Mouse (Mus musculus) thymus, adult 18-20 months (tissue): Measurements from ENCODE around the gene Kif9.
A peak's percentile ranks its signal among the peaks of the same experiment; 100 is the strongest.

Experiments used
- DNase-seq, 2 experiments: peaks; one replicate each; pipeline ENCODE4 v3.0.0; 2022; ENCODE audit warnings: mixed read lengths in 2 of 2

The Kif9 gene

GRCm38 (mm10) chr9:110529002-110529737, 52.4 kb downstream of the Kif9 start:
- DNase-seq, result no peak

- no peak for DNase-seq
Observed at GRCm38 (mm10) chr9:110530650-110531049, 53.9 kb downstream of the Kif9 start.

GRCm38 (mm10) chr9:110531151-110531791, 54.5 kb downstream of the Kif9 start:
- no peak for DNase-seq

GRCm38 (mm10) chr9:110531914-110532489, 55.2 kb downstream of the Kif9 start:
- DNase-seq, result peak; percentile 93 to 95

- DNase-seq, result peak; percentile 49 to 61
Observed at GRCm38 (mm10) chr9:110532538-110533291, 56.0 kb downstream of the Kif9 start, which contains the start of gene Setd2. Setd2 (plus strand) TSS chr9:110532597.

GRCm38 (mm10) chr9:110533645-110534044, 56.9 kb downstream of the Kif9 start:
- DNase-seq, result no peak

- no peak for DNase-seq
Observed at GRCm38 (mm10) chr9:110535114-110535513, 58.4 kb downstream of the Kif9 start.

- no peak for DNase-seq
Observed at GRCm38 (mm10) chr9:110536636-110537035, 59.9 kb downstream of the Kif9 start.

- no peak for DNase-seq
Observed at GRCm38 (mm10) chr9:110538511-110538910, 61.8 kb downstream of the Kif9 start.

- DNase-seq, result no peak
Observed at GRCm38 (mm10) chr9:110541988-110542387, 65.2 kb downstream of the Kif9 start.

- DNase-seq, result no peak
Observed at GRCm38 (mm10) chr9:110548261-110548660, 71.5 kb downstream of the Kif9 start.

- no peak for DNase-seq
Observed at GRCm38 (mm10) chr9:110568309-110568708, 91.6 kb downstream of the Kif9 start.
